Mouse (Mus musculus) MEL (cell line): ENCODE results near the gene Pex11a. TPM values are rescaled to one million over a fixed set of nuclear protein-coding genes. Genes with fewer than 3 reads are reported as not detected.

Source experiments
- DNase-seq: peaks from one replicate; pipeline ENCODE4 v3.0.0; 2011; ENCODE audit warnings: low read depth, low spot score
- H3K27ac ChIP-seq: 2 replicates; pipeline ENCODE4 v1.5.1; 2012; ENCODE audit warnings: low read depth, mild to moderate bottlenecking, control low read depth, low read length, moderate library complexity; ENCODE audit not compliant: control insufficient read depth
- H3K27me3 ChIP-seq, 2 experiments: fragments of 150-350 bp in 1 of 2; sonication (generic) in 1 of 2; 2 replicates each; pipeline ENCODE4 v1.6.1; 2012; ENCODE audit warnings: low read length in 2 of 2, mild to moderate bottlenecking in 2 of 2, improper control_type of control experiment in 1 of 2, moderate library complexity in 1 of 2; ENCODE audit not compliant: insufficient read depth in 2 of 2, control insufficient read depth in 1 of 2
- H3K36me3 ChIP-seq, 2 experiments: 2 replicates each; pipeline ENCODE4 v1.6.1; 2012 to 2014; ENCODE audit warnings: low read length in 2 of 2, improper control_type of control experiment in 1 of 2, inconsistent platforms in 1 of 2, mild to moderate bottlenecking in 1 of 2; ENCODE audit not compliant: insufficient read depth in 2 of 2, control insufficient read depth in 1 of 2
- H3K4me1 ChIP-seq, 2 experiments: fragments of 150-350 bp in 1 of 2; sonication (generic) in 1 of 2; 2 replicates each; pipeline ENCODE4 v1.6.1; 2012; ENCODE audit warnings: low read length in 2 of 2, improper control_type of control experiment in 1 of 2, mild to moderate bottlenecking in 1 of 2; ENCODE audit not compliant: insufficient read depth in 2 of 2, control insufficient read depth in 1 of 2
- H3K4me3 ChIP-seq, 2 experiments: fragments of 150-350 bp in 1 of 2; sonication (generic) in 1 of 2; 2 replicates each; pipeline ENCODE4 v1.5.1; 2012; ENCODE audit warnings: low read depth in 2 of 2, low read length in 2 of 2, mild to moderate bottlenecking in 2 of 2, moderate library complexity in 2 of 2, control low read depth in 1 of 2, improper control_type of control experiment in 1 of 2; ENCODE audit not compliant: control insufficient read depth in 1 of 2, insufficient read depth in 1 of 2
- H3K79me2 ChIP-seq: 2 replicates; pipeline ENCODE4 v1.6.1; 2012; ENCODE audit warnings: mild to moderate bottlenecking, low read length, moderate library complexity; ENCODE audit not compliant: control insufficient read depth, poor library complexity, insufficient read depth
- H3K9ac ChIP-seq: 2 replicates; pipeline ENCODE4 v1.6.1; 2012; ENCODE audit warnings: low read depth, mild to moderate bottlenecking, control low read depth, low read length, moderate library complexity; ENCODE audit not compliant: control insufficient read depth, poor library complexity, severe bottlenecking
- H3K9me3 ChIP-seq: fragments of 150-350 bp; sonication (generic); replicated peaks from 2 replicates; pipeline ENCODE4 v1.6.1; 2012; ENCODE audit warnings: mild to moderate bottlenecking, low read length, improper control_type of control experiment, moderate library complexity; ENCODE audit not compliant: insufficient read depth
- BHLHE40 ChIP-seq: IDR thresholded peaks from 2 replicates; pipeline ENCODE4 v1.6.1; 2012; ENCODE audit warnings: low read depth, mild to moderate bottlenecking, inconsistent platforms, low read length, improper control_type of control experiment, borderline replicate concordance
- CHD2 ChIP-seq: IDR thresholded peaks from 2 replicates; pipeline ENCODE4 v1.6.1; 2011; ENCODE audit warnings: low read length, improper control_type of control experiment
- CTCF ChIP-seq, 3 experiments: IDR thresholded peaks in 2 of 3; conservative IDR thresholded peaks in 1 of 3; 2 replicates each; pipeline ENCODE4 v1.5.1; 2011 to 2012; ENCODE audit warnings: low read length in 3 of 3, low read depth in 2 of 3, mild to moderate bottlenecking in 2 of 3, improper control_type of control experiment in 1 of 3, inconsistent platforms in 1 of 3, mixed read lengths in 1 of 3, moderate library complexity in 1 of 3; ENCODE audit not compliant: control insufficient read depth in 1 of 3, insufficient read depth in 1 of 3, poor library complexity in 1 of 3, severe bottlenecking in 1 of 3
- EP300 ChIP-seq, 2 experiments: IDR thresholded peaks; 2 replicates each; pipeline ENCODE4 v1.6.1; 2011; ENCODE audit warnings: improper control_type of control experiment in 2 of 2, low read length in 2 of 2, low read depth in 1 of 2, mild to moderate bottlenecking in 1 of 2
- ETS1 ChIP-seq: IDR thresholded peaks from 2 replicates; pipeline ENCODE4 v1.6.1; 2012; ENCODE audit warnings: low read depth, mild to moderate bottlenecking, inconsistent platforms, low read length, improper control_type of control experiment, moderate library complexity
- GATA1 ChIP-seq: IDR thresholded peaks from 2 replicates; pipeline ENCODE4 v1.6.1; 2011; ENCODE audit warnings: low read depth, low read length, improper control_type of control experiment
- HCFC1 ChIP-seq: IDR thresholded peaks from 2 replicates; pipeline ENCODE4 v1.6.1; 2012; ENCODE audit warnings: low read depth, mild to moderate bottlenecking, inconsistent platforms, low read length, improper control_type of control experiment, moderate library complexity
- MAFK ChIP-seq: IDR thresholded peaks from 2 replicates; pipeline ENCODE4 v1.6.1; 2011; ENCODE audit warnings: low read depth, mild to moderate bottlenecking, low read length, improper control_type of control experiment, borderline replicate concordance
- MEF2A ChIP-seq: IDR thresholded peaks from 2 replicates; pipeline ENCODE4 v1.6.1; 2014; ENCODE audit warnings: low read depth, mild to moderate bottlenecking, inconsistent platforms, low read length, improper control_type of control experiment; ENCODE audit not compliant: poor library complexity, insufficient replicate concordance, severe bottlenecking; ENCODE audit errors: extremely low read depth
- MYB ChIP-seq: IDR thresholded peaks from 2 replicates; pipeline ENCODE4 v1.6.1; 2011; ENCODE audit warnings: mild to moderate bottlenecking, low read depth, low read length, improper control_type of control experiment
- MYC ChIP-seq: IDR thresholded peaks from 2 replicates; pipeline ENCODE4 v1.6.1; 2011; ENCODE audit warnings: low read depth, mild to moderate bottlenecking, low read length, improper control_type of control experiment, moderate library complexity
- POLR2AphosphoS2 ChIP-seq: IDR thresholded peaks from 2 replicates; pipeline ENCODE4 v1.6.1; 2011; ENCODE audit warnings: low read length, improper control_type of control experiment
- RAD21 ChIP-seq: IDR thresholded peaks from 2 replicates; pipeline ENCODE4 v1.6.1; 2011; ENCODE audit warnings: mild to moderate bottlenecking, low read depth, low read length, improper control_type of control experiment
- RCOR1 ChIP-seq: IDR thresholded peaks from 2 replicates; pipeline ENCODE4 v1.6.1; 2012; ENCODE audit warnings: low read depth, mild to moderate bottlenecking, inconsistent platforms, low read length, improper control_type of control experiment
- SIN3A ChIP-seq: IDR thresholded peaks from 2 replicates; pipeline ENCODE4 v1.6.1; 2012; ENCODE audit warnings: low read length, improper control_type of control experiment, inconsistent platforms
- SMC3 ChIP-seq: IDR thresholded peaks from 2 replicates; pipeline ENCODE4 v1.6.1; 2011; ENCODE audit warnings: low read depth, low read length, improper control_type of control experiment
- TAL1 ChIP-seq: IDR thresholded peaks from 2 replicates; pipeline ENCODE4 v1.6.1; 2012; ENCODE audit warnings: mild to moderate bottlenecking, inconsistent platforms, low read length, moderate library complexity, mixed read lengths
- TBP ChIP-seq: IDR thresholded peaks from 2 replicates; pipeline ENCODE4 v1.8.0; 2011; ENCODE audit warnings: low read depth, low read length, improper control_type of control experiment
- TCF12 ChIP-seq: IDR thresholded peaks from 2 replicates; pipeline ENCODE4 v1.6.1; 2014; ENCODE audit warnings: low read depth, mild to moderate bottlenecking, inconsistent platforms, low read length, improper control_type of control experiment, moderate library complexity
- USF1 ChIP-seq: IDR thresholded peaks from 2 replicates; pipeline ENCODE4 v1.6.1; 2014; ENCODE audit warnings: low read depth, mild to moderate bottlenecking, inconsistent platforms, low read length, improper control_type of control experiment, moderate library complexity
- USF2 ChIP-seq, 2 experiments: IDR thresholded peaks; 2 replicates each; pipeline ENCODE4 v1.6.1; 2011 to 2012; ENCODE audit warnings: improper control_type of control experiment in 2 of 2, low read length in 2 of 2, borderline replicate concordance in 1 of 2, inconsistent platforms in 1 of 2, low read depth in 1 of 2, mild to moderate bottlenecking in 1 of 2; ENCODE audit not compliant: insufficient read depth in 1 of 2
- ZC3H11A ChIP-seq: IDR thresholded peaks from 2 replicates; pipeline ENCODE4 v1.6.1; 2012; ENCODE audit warnings: low read depth, mild to moderate bottlenecking, inconsistent platforms, low read length, improper control_type of control experiment
- ZKSCAN1 ChIP-seq: IDR thresholded peaks from 2 replicates; pipeline ENCODE4 v1.6.1; 2012; ENCODE audit warnings: low read depth, mild to moderate bottlenecking, inconsistent platforms, low read length, improper control_type of control experiment, moderate library complexity
- ZNF384 ChIP-seq: IDR thresholded peaks from 2 replicates; pipeline ENCODE4 v1.6.1; 2012; ENCODE audit warnings: low read depth, mild to moderate bottlenecking, inconsistent platforms, low read length, improper control_type of control experiment
- polyA plus RNA-seq, 2 experiments: library from polyadenylated mRNA; stranded (reverse) in 1 of 2; unstranded in 1 of 2; fragments of >175 nt in 1 of 2; fragments of >200 nt in 1 of 2; gene quantifications; 2 replicates each; pipeline versions ENCODE4 v1.2.1 to v1.2.4; 2012; ENCODE audit warnings: low replicate concordance in 2 of 2, low read depth in 1 of 2; ENCODE audit not compliant: insufficient read length in 2 of 2, insufficient read depth in 1 of 2, missing spikeins in 1 of 2
- total RNA-seq: library from RNA; depleted of rRNA; stranded (reverse); fragments of 300-350 nt; gene quantifications from 2 replicates; pipeline ENCODE4 v1.2.3, GENCODE M21; 2012

Gene Pex11a
- total and polyA plus RNA-seq, 3 experiments = 3.9 to 8.7 TPM; not detected in 1

- peaks cover 0 to 22% of the 10 kb centered on the region in 2 experiments; a peak in 3 of 4 replicates for H3K4me1 ChIP-seq
Observed at GRCm38 (mm10) chr7:79744051-79744450, 1.1 kb upstream of the Pex11a start.

GRCm38 (mm10) chr7:79742277-79742658 is 663 bp downstream of the Pex11a start:
- TF ChIP-seq RCOR1 = 0 out of 2 replicates have a peak, but pooled peaks have one; percentile 46
- TF ChIP-seq GATA1 = peak; percentile 89
- TF ChIP-seq RAD21 = no peak
- TF ChIP-seq EP300 (IDR thresholded peaks at IDR 0.05; ENCODE audit: low read depth in 1 of 2, low read length in 2 of 2) = peak; percentile 70 to 81
- no peak for TF ChIP-seq TBP
- TF ChIP-seq MYB = peak; percentile 50; the same call in 1 of the 2 replicates
- TF ChIP-seq TCF12 = peak; percentile 90
- TF ChIP-seq SIN3A = peak; percentile 40; the same call in 1 of the 2 replicates
- TF ChIP-seq ETS1 = peak; percentile 78
- peak; percentile 30; the same call in 1 of the 2 replicates for TF ChIP-seq TAL1
- TF ChIP-seq ZKSCAN1 = no peak
- peaks cover 0 to 16% of the 10 kb centered on the region in 2 experiments; a peak in 2 of 4 replicates for H3K36me3 ChIP-seq
- H3K27ac ChIP-seq = peak overlapping the region; percentile 42
- peaks cover 4% of the 10 kb centered on the region; the same call in 1 of the 2 replicates for H3K79me2 ChIP-seq
- peak overlapping the region; percentile 75 for H3K9ac ChIP-seq
- H3K9me3 ChIP-seq = no peaks in the 10 kb centered on the region
- no peaks in the 10 kb centered on the region for H3K27me3 ChIP-seq
- DNase-seq = peak; percentile 53
- H3K4me3 ChIP-seq = peak overlapping the region; percentile 66 to 81
- peaks cover 0 to 22% of the 10 kb centered on the region in 2 experiments; a peak in 3 of 4 replicates for H3K4me1 ChIP-seq

More at GRCm38 (mm10) chr7:79744051-79744450, 1.1 kb upstream of the Pex11a start:
- peaks cover 0 to 16% of the 10 kb centered on the region in 2 experiments; a peak in 2 of 4 replicates for H3K36me3 ChIP-seq
- H3K4me3 ChIP-seq = no peak overlapping the region
- TF ChIP-seq RAD21 (no peak), ZC3H11A (no peak), ZKSCAN1 (no peak), CHD2 (no peak), GATA1 (no peak), TBP (no peak), POLR2AphosphoS2 (no peak), EP300 (IDR thresholded peaks at IDR 0.05; ENCODE audit: low read depth in 1 of 2, low read length in 2 of 2) (no peak), SMC3 (no peak), MYC (no peak), RCOR1 (no peak), BHLHE40 (no peak), USF1 (no peak), USF2 (IDR thresholded peaks at IDR 0.05; ENCODE audit: borderline replicate concordance in 1 of 2, insufficient read depth in 1 of 2, low read depth in 1 of 2, low read length in 2 of 2) (no peak), SIN3A (no peak), CTCF (IDR thresholded peaks at IDR 0.05 in 2 of 3, conservative IDR thresholded peaks at IDR 0.05 in 1 of 3; ENCODE audit: control insufficient read depth in 1 of 3, insufficient read depth in 1 of 3, low read depth in 2 of 3, low read length in 3 of 3, poor library complexity in 1 of 3, severe bottlenecking in 1 of 3) (no peak), HCFC1 (no peak), MAFK (no peak), ZNF384 (no peak), MEF2A (no peak)
- no peaks in the 10 kb centered on the region for H3K9me3 ChIP-seq
- no peak overlapping the region for H3K9ac ChIP-seq
- no peak for DNase-seq
- peaks cover 4% of the 10 kb centered on the region; the same call in 1 of the 2 replicates for H3K79me2 ChIP-seq
- no peaks in the 10 kb centered on the region for H3K27me3 ChIP-seq
- H3K27ac ChIP-seq = no peak overlapping the region
